29 mouse cellular contexts compared by ENCODE assay signal in the genomic region with DNA sequence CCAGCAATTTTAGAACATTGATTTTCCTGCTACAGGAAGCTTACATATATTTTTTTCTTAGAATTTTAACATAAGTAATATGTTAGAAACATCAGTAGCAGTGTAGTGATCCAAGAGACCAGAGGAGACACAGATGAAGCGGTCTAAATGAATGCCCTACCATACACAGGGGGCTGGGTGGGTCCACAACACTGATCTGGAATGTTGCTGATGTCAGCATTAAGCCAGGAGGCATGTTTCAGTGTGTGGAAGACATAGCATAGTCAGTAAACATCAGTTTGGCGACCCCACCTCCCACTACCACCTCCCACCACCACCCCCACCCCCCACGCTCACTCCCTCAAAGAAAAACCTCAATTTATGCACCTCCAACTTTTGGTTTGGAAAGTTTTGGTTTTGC.
"Had no signal": no experiment of that assay in that cellular context is flagged by ENCODE, and none has a peak within 500 bp of the region (broad histone marks: within the 10 kb centered on the region; RNA-seq: fewer than 3 reads in every experiment).

No protein-coding gene starts in this region.

- H3K9me3 ChIP-seq: heart, embryonic 13.5 days; heart, embryonic 15.5 days; hindbrain, embryonic 10.5 days; hindbrain, embryonic 12.5 days; hindbrain, embryonic 13.5 days; hindbrain, embryonic 15.5 days; intestine, embryonic 15.5 days; kidney, embryonic 15.5 days had no signal

- H3K4me3 ChIP-seq: heart, embryonic 13.5 days; heart, embryonic 15.5 days; hindbrain, embryonic 10.5 days; hindbrain, embryonic 12.5 days; hindbrain, embryonic 13.5 days; hindbrain, embryonic 15.5 days; intestine, embryonic 15.5 days; kidney, embryonic 15.5 days; layer of hippocampus, adult 2 months; left cerebral cortex, adult 2 months had no signal

- DNase-seq: heart, postnatal 10 days; heart, postnatal 14 days; heart, postnatal 36 days; heart, postnatal 4 days; kidney, adult 11 months; kidney, adult 18-20 months; kidney, adult 2 months; kidney, adult 8-10 months; kidney, adult 9 months; kidney, postnatal 10 days; kidney, postnatal 14 days; kidney, postnatal 25 days; kidney, postnatal 36 days; kidney, postnatal 4 days; layer of hippocampus, adult 9-11 months; layer of hippocampus, postnatal 36 days had no signal

- H3K36me3 ChIP-seq: heart, embryonic 13.5 days; heart, embryonic 15.5 days; hindbrain, embryonic 10.5 days; hindbrain, embryonic 12.5 days; hindbrain, embryonic 13.5 days; hindbrain, embryonic 15.5 days; intestine, embryonic 15.5 days; kidney, embryonic 15.5 days had no signal

- H3K9ac ChIP-seq: heart, embryonic 13.5 days; heart, embryonic 15.5 days; hindbrain, embryonic 12.5 days; hindbrain, embryonic 13.5 days; hindbrain, embryonic 14.5 days; hindbrain, embryonic 15.5 days; intestine, embryonic 15.5 days; kidney, embryonic 15.5 days had no signal

- H3K4me2 ChIP-seq: heart, embryonic 13.5 days; heart, embryonic 15.5 days; hindbrain, embryonic 12.5 days; hindbrain, embryonic 13.5 days; hindbrain, embryonic 14.5 days; hindbrain, embryonic 15.5 days; intestine, embryonic 15.5 days; kidney, embryonic 15.5 days had no signal

- H3K27ac ChIP-seq: heart, embryonic 13.5 days; heart, embryonic 15.5 days; hindbrain, embryonic 10.5 days; hindbrain, embryonic 12.5 days; hindbrain, embryonic 13.5 days; hindbrain, embryonic 14.5 days; hindbrain, embryonic 15.5 days; hindbrain, postnatal 0 days; intestine, embryonic 15.5 days; kidney, embryonic 15.5 days; kidney, postnatal 0 days; layer of hippocampus, adult 2 months; left cerebral cortex, adult 2 months had no signal

- H3K27me3 ChIP-seq: heart, embryonic 13.5 days; heart, embryonic 15.5 days; hindbrain, embryonic 12.5 days; hindbrain, embryonic 13.5 days; hindbrain, embryonic 15.5 days; intestine, embryonic 15.5 days; kidney, embryonic 15.5 days had no signal

- H3K4me1 ChIP-seq: hindbrain, embryonic 12.5 days; intestine, embryonic 15.5 days had no signal
